ENCODE assay signal across 12 mouse cellular contexts in the genomic region with DNA sequence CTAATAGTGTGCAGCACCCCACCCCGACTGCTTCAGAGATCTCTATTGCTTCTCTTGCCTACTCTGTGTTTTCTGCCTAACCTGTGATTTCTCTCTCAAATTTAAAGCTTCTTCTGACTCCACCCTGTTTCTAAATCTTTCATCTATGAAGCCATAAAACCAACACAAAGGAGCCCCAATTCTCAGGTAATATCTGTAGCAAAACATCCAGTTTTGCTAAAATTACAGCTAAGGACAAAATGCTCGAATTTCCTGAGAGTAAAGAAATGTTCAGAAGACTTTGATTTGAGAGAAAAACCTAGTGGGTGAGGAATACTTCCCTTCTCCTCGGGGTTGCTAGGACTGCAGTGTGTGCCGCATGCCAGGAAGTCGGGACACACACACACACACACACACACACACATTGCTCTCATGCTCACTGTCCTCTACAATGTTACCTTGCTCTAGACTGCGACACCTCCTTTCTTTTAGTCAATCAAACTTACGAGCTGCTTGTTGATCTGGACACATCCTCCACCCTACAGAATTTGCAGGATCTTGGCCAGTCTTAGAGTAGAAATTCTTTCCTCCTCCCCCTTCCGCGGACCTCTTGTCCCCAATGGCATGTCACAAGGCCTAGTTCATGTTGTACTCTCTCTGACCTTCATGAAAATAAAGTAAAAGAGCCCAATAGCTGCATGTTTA. TPM values are rescaled to one million over a fixed set of nuclear protein-coding genes. Genes with fewer than 3 reads are reported as not detected.
DNase-seq lines count a peak whose midpoint lies in the region; ATAC-seq lines count a peak whose summit lies in the region.
"Had no signal": no experiment of that assay in that cellular context is flagged by ENCODE, and none has a peak within 500 bp of the region (broad histone marks: within the 10 kb centered on the region; RNA-seq: fewer than 3 reads in every experiment).

No protein-coding gene starts in this region.

- no peak overlapping the region for H3K9ac ChIP-seq in hindbrain, embryonic 15.5 days
- no peak overlapping the region for H3K9ac ChIP-seq in hindbrain, embryonic 11.5 days (ENCODE audit: low read depth, low read length)
- H3K9ac ChIP-seq: forebrain, embryonic 12.5 days; lung, embryonic 14.5 days had no signal

- H3K4me1 ChIP-seq in hindbrain, embryonic 15.5 days (replicated peaks): peaks cover 28% of the 10 kb centered on the region
- no peaks in the 10 kb centered on the region for H3K4me1 ChIP-seq in hindbrain, embryonic 11.5 days (replicated peaks; ENCODE audit: control insufficient read depth, insufficient read depth, low read length)
- peaks cover 27% of the 10 kb centered on the region; the same call in 1 of the 2 replicates for H3K4me1 ChIP-seq in heart, embryonic 10.5 days

- H3K4me2 ChIP-seq in hindbrain, embryonic 15.5 days: no peak overlapping the region
- no peak overlapping the region for H3K4me2 ChIP-seq in hindbrain, embryonic 11.5 days (replicated peaks; ENCODE audit: low read depth, low read length)
- H3K4me2 ChIP-seq: forebrain, embryonic 12.5 days; lung, embryonic 14.5 days had no signal

- DNase-seq in hindbrain, embryonic 11.5 days (ENCODE audit: low spot score): no peak
- DNase-seq in CD8-positive naive resting alpha-beta T cell, adult 2 months (ENCODE audit: low read depth in 2 of 2, low spot score in 2 of 2): peak; percentile 28 to 32
- no peak for DNase-seq in heart, embryonic 10.5 days (ENCODE audit: low spot score)
- DNase-seq in kidney, postnatal 25 days: peak; percentile 38 to 64
- DNase-seq in urinary bladder, adult 2 months (ENCODE audit: low spot score): no peak
- DNase-seq in embryo, embryonic 10.5 days (ENCODE audit: low spot score): no peak
- DNase-seq in left cerebral cortex, adult 18-20 months (ENCODE audit: low spot score in 2 of 2): no peak
- DNase-seq: cerebellum, adult 11 months; lung, embryonic 14.5 days had no signal

- no peak for ATAC-seq in hindbrain, embryonic 15.5 days (ENCODE audit: low FRiP score, low read depth)
- ATAC-seq in hindbrain, embryonic 11.5 days (ENCODE audit: low FRiP score): no peak
- ATAC-seq: intestine, postnatal 0 days had no signal

- 77% methylated on average over 9 of the region's 9 CpGs for WGBS in hindbrain, embryonic 15.5 days
- WGBS in hindbrain, embryonic 11.5 days: 86% methylated on average over 9 of the region's 9 CpGs
- 79% methylated on average over 9 of the region's 9 CpGs for WGBS in heart, embryonic 10.5 days

- H3K4me3 ChIP-seq in hindbrain, embryonic 15.5 days: no peak overlapping the region
- H3K4me3 ChIP-seq in hindbrain, embryonic 11.5 days (ENCODE audit: low read depth, low read length): no peak overlapping the region
- no peak overlapping the region for H3K4me3 ChIP-seq in heart, embryonic 10.5 days
- H3K4me3 ChIP-seq: forebrain, embryonic 12.5 days had no signal

- peaks cover 5% of the 10 kb centered on the region; the same call in 1 of the 2 replicates for H3K36me3 ChIP-seq in hindbrain, embryonic 15.5 days
- H3K36me3 ChIP-seq in hindbrain, embryonic 11.5 days (ENCODE audit: control insufficient read depth, insufficient read depth, low read length): no peaks in the 10 kb centered on the region
- H3K36me3 ChIP-seq in heart, embryonic 10.5 days: peaks cover 29% of the 10 kb centered on the region

- no peaks in the 10 kb centered on the region for H3K27me3 ChIP-seq in hindbrain, embryonic 15.5 days
- no peaks in the 10 kb centered on the region for H3K27me3 ChIP-seq in hindbrain, embryonic 11.5 days (ENCODE audit: control insufficient read depth, insufficient read depth, low read length)
- H3K27me3 ChIP-seq in heart, embryonic 10.5 days (ENCODE audit: insufficient read depth, poor library complexity, severe bottlenecking): no peaks in the 10 kb centered on the region
- H3K27me3 ChIP-seq: forebrain, embryonic 12.5 days had no signal

- H3K9me3 ChIP-seq in hindbrain, embryonic 15.5 days: no peaks in the 10 kb centered on the region
- no peaks in the 10 kb centered on the region for H3K9me3 ChIP-seq in hindbrain, embryonic 11.5 days (ENCODE audit: control insufficient read depth, low read length)
- H3K9me3 ChIP-seq in heart, embryonic 10.5 days: no peaks in the 10 kb centered on the region
- H3K9me3 ChIP-seq: forebrain, embryonic 12.5 days had no signal

- H3K27ac ChIP-seq in hindbrain, embryonic 15.5 days (replicated peaks): peak overlapping the region; percentile 59
- no peak overlapping the region for H3K27ac ChIP-seq in hindbrain, embryonic 11.5 days (ENCODE audit: low read depth, low read length)
- peak overlapping the region; percentile 67; the same call in 1 of the 2 replicates for H3K27ac ChIP-seq in heart, embryonic 10.5 days
- H3K27ac ChIP-seq: forebrain, embryonic 12.5 days had no signal

RNA-seq across cellular contexts. Expression of a gene that starts 8.9 kb away (rescaled TPM):
- 96.2 and 104 TPM in 2 replicates for polyA plus RNA-seq in hindbrain, embryonic 15.5 days (2015; fragmentation: Nextera tagmentation; extraction: Ambion mirVana)
- polyA plus RNA-seq in hindbrain, embryonic 11.5 days (2014; fragmentation: Nextera tagmentation; extraction: Ambion mirVana): 108 and 109 TPM in 2 replicates
- polyA plus RNA-seq in heart, embryonic 10.5 days (2016; fragmentation: Nextera tagmentation; extraction: Ambion mirVana): 67.4 and 67.9 TPM in 2 replicates
- polyA plus RNA-seq in urinary bladder, adult 2 months (2012; rRNA removed): 54.8 and 55.4 TPM in 2 replicates
- 10 to 100 TPM; 11.7 to 13.0 TPM for total RNA-seq in left cerebral cortex, adult 18-20 months (2021)

RNA-seq across cellular contexts. Expression of a gene that starts 9.8 kb away (rescaled TPM):
- 278 and 296 TPM in 2 replicates for polyA plus RNA-seq in hindbrain, embryonic 15.5 days (2015; fragmentation: Nextera tagmentation; extraction: Ambion mirVana)
- polyA plus RNA-seq in hindbrain, embryonic 11.5 days (2014; fragmentation: Nextera tagmentation; extraction: Ambion mirVana): 95.3 and 105 TPM in 2 replicates
- 194 and 211 TPM in 2 replicates for polyA plus RNA-seq in heart, embryonic 10.5 days (2016; fragmentation: Nextera tagmentation; extraction: Ambion mirVana)
- 118 and 123 TPM in 2 replicates for polyA plus RNA-seq in urinary bladder, adult 2 months (2012; rRNA removed)
- total RNA-seq in left cerebral cortex, adult 18-20 months (2021): 100 to 1,000 TPM; 258 to 267 TPM

RNA-seq across cellular contexts. Expression of a gene that starts 35.4 kb away (rescaled TPM):
- 60.1 and 61.3 TPM in 2 replicates for polyA plus RNA-seq in hindbrain, embryonic 15.5 days (2015; fragmentation: Nextera tagmentation; extraction: Ambion mirVana)
- 17.4 and 17.8 TPM in 2 replicates for polyA plus RNA-seq in hindbrain, embryonic 11.5 days (2014; fragmentation: Nextera tagmentation; extraction: Ambion mirVana)
- polyA plus RNA-seq in heart, embryonic 10.5 days (2016; fragmentation: Nextera tagmentation; extraction: Ambion mirVana): 16.3 and 20.0 TPM in 2 replicates
- 34.9 and 36.0 TPM in 2 replicates for polyA plus RNA-seq in urinary bladder, adult 2 months (2012; rRNA removed)
- total RNA-seq in left cerebral cortex, adult 18-20 months (2021): 100 to 1,000 TPM in 1 of 2 experiments, 10 to 100 TPM in 1; 92.4 to 131 TPM

Comparison
In these comparisons a context has a peak if more than half of its experiments do, and no peak if none do; other contexts are left out.
1. DNase-seq: peak in CD8-positive naive resting alpha-beta T cell, adult 2 months (2 of 2) and kidney, postnatal 25 days (2 of 2); none in hindbrain, embryonic 11.5 days (single experiment), heart, embryonic 10.5 days (single experiment), urinary bladder, adult 2 months (single experiment), embryo, embryonic 10.5 days (single experiment) and left cerebral cortex, adult 18-20 months (0 of 2).